Comparison of ENCODE assay signal across 8 mouse cellular contexts in the genomic region with DNA sequence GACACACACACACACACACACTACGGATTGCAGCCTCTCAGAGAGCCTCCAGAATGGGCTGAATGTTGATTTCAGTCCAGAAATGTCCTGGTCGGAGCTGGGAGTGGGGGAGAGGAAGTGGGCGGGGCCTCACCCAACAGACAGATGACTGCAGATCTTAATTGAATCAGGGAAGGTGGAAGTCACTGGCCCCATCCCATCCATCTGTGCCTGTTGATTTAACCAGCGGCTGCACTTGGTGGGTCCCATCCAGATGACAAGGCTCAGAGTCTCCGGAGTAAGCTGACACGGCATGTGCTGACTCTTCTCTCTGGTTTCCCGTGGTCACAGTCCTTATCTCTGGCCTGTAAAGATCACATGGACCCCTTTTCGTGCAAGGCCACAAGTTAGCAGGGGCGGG. TPM values are rescaled to one million over a fixed set of nuclear protein-coding genes. Genes with fewer than 3 reads are reported as not detected.
DNase-seq lines count a peak whose midpoint lies in the region; ATAC-seq and TF ChIP-seq lines count a peak whose summit lies in the region.

No protein-coding gene starts in this region.

- H3K27ac ChIP-seq in liver, postnatal 0 days (ENCODE audit: low read depth), result peak overlapping the region; percentile 98

- WGBS in liver, postnatal 0 days (ENCODE audit: insufficient replicate concordance), result 7% methylated on average over 9 of the region's 9 CpGs

- H3K4me2 ChIP-seq in liver, postnatal 0 days (ENCODE audit: low read depth, low read length), result peak overlapping the region; percentile 85

- intact Hi-C loops in heart, postnatal 25 days (cut with DNase I), result no loop called here
- intact Hi-C loops in left cerebral cortex, postnatal 25 days (cut with DNase I), result no loop called here

- peaks cover 79% of the 10 kb centered on the region for H3K4me1 ChIP-seq in liver, postnatal 0 days (ENCODE audit: insufficient read depth)

- H3K9me3 ChIP-seq in liver, postnatal 0 days (ENCODE audit: low read length), result no peaks in the 10 kb centered on the region

- peak overlapping the region; percentile 53 for H3K4me3 ChIP-seq in liver, postnatal 0 days (ENCODE audit: low read depth, low read length)

- H3K9ac ChIP-seq in liver, postnatal 0 days (replicated peaks), result peak overlapping the region; percentile 65

- ATAC-seq in liver, postnatal 0 days, result peak; percentile 17

- no peaks in the 10 kb centered on the region for H3K27me3 ChIP-seq in liver, postnatal 0 days (ENCODE audit: insufficient read depth, low read length)

- peak; percentile 40 to 46 for DNase-seq in heart, adult 9 months (ENCODE audit: low spot score in 2 of 2)
- no peak for DNase-seq in heart, postnatal 25 days (ENCODE audit: low spot score)
- DNase-seq in embryo, embryonic 11 days, result peak; percentile 70
- DNase-seq in induced T-regulatory cell, adult 2 months (ENCODE audit: low read depth), result peak; percentile 74
- DNase-seq in liver, postnatal 0 days, result peak; percentile 74
- peak; percentile 58 to 64 for DNase-seq in spleen, postnatal 36 days (ENCODE audit: low spot score in 2 of 2)
- no peak for DNase-seq in left cerebral cortex, postnatal 25 days (ENCODE audit: low spot score in 2 of 2)
- DNase-seq in ovary, adult 18-20 months (ENCODE audit: low spot score), result no peak

- no peak for TF ChIP-seq CTCF in liver, postnatal 0 days (IDR thresholded peaks at IDR 0.05; ENCODE audit: low read depth)

- TF ChIP-seq EP300 in liver, postnatal 0 days (IDR thresholded peaks at IDR 0.05; ENCODE audit: low read depth), result peak; percentile 20; the same call in 1 of the 2 replicates

- 0 out of 2 replicates have a peak, but pooled peaks cover 2% of the 10 kb centered on the region for H3K36me3 ChIP-seq in liver, postnatal 0 days (replicated peaks; ENCODE audit: insufficient read depth, low read length)

RNA-seq across cellular contexts. Expression of a gene that starts 15.9 kb away (rescaled TPM):
- total RNA-seq in heart, postnatal 25 days (2021), result 1 to 10 TPM; 7.6 to 7.9 TPM
- 40.5 and 41.9 TPM in 2 replicates for polyA plus RNA-seq in liver, postnatal 0 days (2015; fragmentation: Nextera tagmentation; extraction: Ambion mirVana)
- total RNA-seq in left cerebral cortex, postnatal 25 days (2021), result 10 to 100 TPM; 55.2 to 59.8 TPM

RNA-seq across cellular contexts. Expression of a gene that starts 20.0 kb away (rescaled TPM):
- 10 to 100 TPM; 87.3 to 90.4 TPM for total RNA-seq in heart, postnatal 25 days (2021)
- polyA plus RNA-seq in liver, postnatal 0 days (2015; fragmentation: Nextera tagmentation; extraction: Ambion mirVana), result 30.5 and 33.4 TPM in 2 replicates
- 100 to 1,000 TPM; 121 to 139 TPM for total RNA-seq in left cerebral cortex, postnatal 25 days (2021)

Comparison
In these comparisons a context has a peak if more than half of its experiments do, and no peak if none do; other contexts are left out.
1. DNase-seq: peak in heart, adult 9 months (2 of 2), embryo, embryonic 11 days (single experiment), induced T-regulatory cell, adult 2 months (single experiment), liver, postnatal 0 days (single experiment) and spleen, postnatal 36 days (2 of 2); none in heart, postnatal 25 days (single experiment), left cerebral cortex, postnatal 25 days (0 of 2) and ovary, adult 18-20 months (single experiment).
2. RNA of a gene that starts 15.9 kb away (total RNA-seq): 55.2 to 59.8 TPM in left cerebral cortex, postnatal 25 days; 7.6 to 7.9 TPM in heart, postnatal 25 days; every median in the first group is over 4 times any median in the second.